Mouse (Mus musculus): ENCODE measurements around the gene Dbnl.
A peak's percentile ranks its signal among the peaks of the same experiment; 100 is the strongest.

Dbnl gene

GRCm38 (mm10) chr11:5840346-5840745 lies 52.1 kb downstream of the Dbnl start:
- no peak for DNase-seq

GRCm38 (mm10) chr11:5841751-5842150 lies 53.5 kb downstream of the Dbnl start:
- no peak for DNase-seq

GRCm38 (mm10) chr11:5843131-5843530 lies 54.8 kb downstream of the Dbnl start:
- no peak for DNase-seq

DNA sequence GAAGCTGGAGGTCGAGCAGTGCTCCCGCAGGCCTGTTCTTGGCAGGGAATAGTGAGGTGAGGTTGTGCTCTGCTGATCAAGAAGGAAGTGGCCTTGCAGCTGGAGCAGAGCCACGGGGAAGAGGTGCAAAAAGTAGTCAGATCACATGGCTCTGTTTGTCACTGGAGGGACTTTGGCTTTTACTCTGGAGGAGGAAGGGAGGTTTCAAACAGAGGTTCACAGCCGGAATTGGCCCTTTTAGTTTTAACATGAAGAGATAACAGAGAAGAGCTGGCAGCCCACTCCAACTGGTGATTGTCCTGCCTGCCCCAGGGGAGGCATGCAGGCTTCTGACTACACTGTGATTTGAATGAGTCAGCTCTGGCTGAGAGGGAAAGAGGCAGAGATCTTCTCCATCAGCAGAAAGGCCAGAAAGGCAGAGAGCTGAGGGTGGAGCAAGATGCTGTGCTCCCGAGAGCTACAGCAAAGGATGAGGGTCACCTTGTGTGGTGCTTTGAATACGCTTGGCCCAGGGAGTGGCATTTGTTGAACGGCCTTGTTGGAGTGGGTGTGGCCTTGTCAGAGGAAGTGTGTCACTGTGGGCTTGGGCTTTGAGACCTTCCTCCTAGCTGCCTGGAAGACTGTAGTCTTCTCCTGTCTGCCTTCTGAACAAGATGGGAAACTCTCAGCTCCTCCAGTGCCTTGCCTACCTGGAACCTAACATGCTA lies 58.5 kb downstream of the Dbnl start:
- DNase-seq: peak; percentile 87

- DNase-seq: no peak
These were observed 60.5 kb downstream of the Dbnl start for GRCm38 (mm10) chr11:5848741-5849140.

DNA sequence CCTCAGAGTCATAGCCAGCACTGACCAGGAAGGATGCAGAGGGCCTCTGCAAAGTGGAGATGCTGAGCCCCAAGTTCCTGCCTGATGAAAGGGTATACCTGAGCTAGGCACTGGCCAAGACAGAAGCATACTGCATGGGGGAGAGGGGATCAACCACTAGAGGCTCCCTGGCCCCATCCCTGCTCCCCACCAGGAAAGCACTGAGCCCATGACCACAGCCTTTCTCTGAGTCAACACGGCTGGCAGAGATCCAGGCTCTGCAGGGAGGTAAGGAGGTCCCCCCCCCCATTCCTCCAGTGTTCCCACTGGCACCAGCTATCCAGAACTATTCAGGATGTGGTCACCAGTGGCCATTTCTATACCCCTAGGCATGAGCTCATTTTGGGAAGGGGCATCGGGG lies 61.0 kb downstream of the Dbnl start:
- DNase-seq: no peak

- DNase-seq: no peak
These were observed 62.2 kb downstream of the Dbnl start for GRCm38 (mm10) chr11:5850452-5850851.

Measured in kidney, postnatal 14 days (tissue).